Mouse (Mus musculus) cerebellum, postnatal 4 days (tissue): ENCODE measurements around the gene Mapk11.

Experiments
- DNase-seq, 2 experiments: peaks; one replicate each; pipeline ENCODE4 v3.0.0; 2022; ENCODE audit warnings: low spot score in 2 of 2, mixed read lengths in 1 of 2

The Mapk11 gene

DNA sequence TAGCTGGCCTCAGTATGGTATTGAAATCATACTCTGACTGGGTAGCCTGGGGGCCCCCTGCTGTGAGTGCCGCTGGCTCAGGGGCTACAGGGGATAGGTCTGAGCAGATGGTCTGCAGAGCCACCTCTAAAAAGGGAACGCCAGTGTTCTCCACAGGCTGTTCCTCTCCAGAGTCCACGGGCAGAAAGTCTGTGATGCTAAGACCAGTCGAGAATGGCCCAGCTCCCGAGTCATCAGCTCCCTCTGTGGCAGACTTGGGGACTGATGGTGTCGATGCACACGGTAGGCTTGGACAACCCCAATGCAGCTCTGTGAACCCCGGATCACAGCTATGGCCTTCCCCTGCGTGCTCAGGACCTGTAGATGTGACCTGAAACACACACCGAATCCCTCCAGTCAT, 45.5 kb downstream of the Mapk11 start:
- no peak for DNase-seq

DNA sequence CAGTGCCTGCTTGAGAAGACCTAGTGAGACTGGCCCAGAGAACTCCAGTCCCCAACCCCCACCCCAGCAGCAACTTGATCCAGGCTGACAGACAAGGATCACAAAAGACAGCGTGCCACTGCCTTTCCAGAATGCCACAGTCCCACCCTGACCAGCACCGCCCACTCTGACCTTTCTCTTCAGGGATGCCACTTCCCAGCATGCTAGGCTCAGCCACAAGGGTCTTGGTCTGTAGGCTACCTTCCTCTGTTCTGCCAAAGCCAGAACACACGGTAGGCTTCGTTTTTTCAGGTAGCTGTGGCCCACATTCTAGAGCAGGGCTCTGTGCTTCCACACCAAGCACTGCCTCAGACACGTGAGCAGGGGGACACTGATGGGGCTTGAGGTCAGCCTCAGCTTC, 46.8 kb downstream of the Mapk11 start:
- DNase-seq: no peak

DNA sequence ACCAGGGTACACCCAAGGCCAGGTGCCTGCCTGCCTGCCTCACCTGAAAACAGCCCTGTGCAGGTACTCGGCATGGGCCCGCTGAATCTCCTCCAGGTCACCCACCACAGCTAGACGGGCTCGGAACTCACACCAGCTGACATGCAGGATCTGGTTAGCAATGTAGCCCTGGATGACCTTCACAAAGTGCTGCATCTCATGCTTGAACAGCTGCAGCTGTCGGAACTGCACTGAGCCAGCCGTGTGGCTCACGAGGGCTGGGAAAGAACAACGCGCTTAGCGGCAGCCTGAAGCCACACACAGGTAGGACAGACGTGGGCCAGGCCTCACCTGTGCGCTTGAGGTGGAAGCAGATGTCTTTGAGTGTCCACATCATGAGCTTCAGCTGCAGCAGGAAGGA, 48.6 kb downstream of the Mapk11 start:
- DNase-seq: no peak

DNA sequence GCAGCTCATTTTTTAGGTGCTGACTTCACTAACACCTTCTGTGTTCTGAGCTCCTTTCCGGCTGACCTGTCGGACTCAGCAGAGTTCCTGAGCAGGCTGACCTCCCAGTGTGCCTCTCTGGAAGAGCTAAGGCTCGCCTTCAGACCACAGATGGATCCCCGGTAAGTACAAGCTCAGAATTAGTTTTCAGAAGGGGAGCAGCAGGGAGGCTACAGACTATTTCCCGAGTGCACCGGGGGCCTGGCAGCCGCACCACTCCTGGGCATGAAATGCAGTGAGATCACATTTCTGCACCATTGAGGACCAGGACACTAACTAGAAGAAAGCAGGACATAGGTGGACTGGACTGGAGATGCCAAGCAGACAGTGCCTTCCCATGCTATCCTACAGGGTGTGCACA, 50.8 kb downstream of the Mapk11 start:
- DNase-seq: no peak

DNA sequence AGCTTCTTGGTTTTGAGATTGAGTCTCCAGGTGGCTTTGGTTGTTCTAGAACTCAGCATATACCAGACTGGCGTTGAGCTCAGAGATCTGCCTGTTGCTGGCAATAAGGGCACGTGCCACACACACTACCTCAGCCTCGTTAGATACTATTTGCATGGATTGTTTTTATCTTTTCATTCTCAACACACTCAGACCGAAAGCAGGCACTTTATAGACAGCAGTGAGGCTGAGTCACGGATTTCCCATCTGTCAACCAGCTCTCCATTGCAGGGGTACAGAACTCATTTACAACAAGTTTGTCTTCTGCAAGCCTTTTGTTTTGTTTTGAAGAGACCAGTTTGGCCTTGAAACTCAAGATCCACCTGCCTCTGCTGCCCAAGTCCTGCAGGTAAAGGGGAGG, 52.0 kb downstream of the Mapk11 start:
- no peak for DNase-seq
